Mouse (Mus musculus): ENCODE results near the gene Lix1l.

- TF ChIP-seq POLR2A (IDR thresholded peaks at IDR 0.05; ENCODE audit: borderline replicate concordance, extremely low read depth, insufficient read depth, insufficient read length, poor library complexity, severe bottlenecking) = no peak
- TF ChIP-seq CTCF (IDR thresholded peaks at IDR 0.05; ENCODE audit: borderline replicate concordance, extremely low read depth, insufficient read depth, insufficient read length) = no peak
Measured at GRCm38 (mm10) chr3:96599411-96599810, 1.5 kb upstream of the Lix1l start.
